Mouse (Mus musculus) bone marrow, adult 2 months (tissue): ENCODE results near the gene Elp4. TPM values are rescaled to one million over a fixed set of nuclear protein-coding genes. Genes with fewer than 3 reads are reported as not detected.

Experiments
- H3K27ac ChIP-seq: fragments of 200-500 bp; 2 replicates; pipeline ENCODE4 v1.5.1; 2012; ENCODE audit warnings: low read depth, mild to moderate bottlenecking, control low read depth, inconsistent platforms, low read length; ENCODE audit not compliant: control insufficient read depth, poor library complexity, insufficient read depth
- H3K4me1 ChIP-seq: fragments of 200-500 bp; 2 replicates; pipeline ENCODE4 v1.6.1; 2011; ENCODE audit warnings: low read length; ENCODE audit not compliant: control insufficient read depth, insufficient read depth
- H3K4me3 ChIP-seq: fragments of 200-500 bp; replicated peaks from 2 replicates; pipeline ENCODE3; 2011; ENCODE audit warnings: mild to moderate bottlenecking, low read depth, low read length, control low read depth; ENCODE audit not compliant: control insufficient read depth
- CTCF ChIP-seq: fragments of 200-500 bp; IDR thresholded peaks from 2 replicates; pipeline ENCODE4 v1.5.1; 2011; ENCODE audit warnings: low read length, control low read depth; ENCODE audit not compliant: control insufficient read depth, insufficient read depth
- POLR2A ChIP-seq: fragments of 200-500 bp; IDR thresholded peaks from 2 replicates; pipeline ENCODE4 v1.6.1; 2011; ENCODE audit warnings: low read depth, mild to moderate bottlenecking, control low read depth, low read length, borderline replicate concordance; ENCODE audit not compliant: control insufficient read depth
- WGBS: fragments of 180-500 bp; shearing (Covaris S2); methylation state at CpG from one replicate; pipeline ENCODE4 v1.1.7; 2018; 5-methylcytosine and 5-hydroxymethylcytosine counted together
- polyA plus RNA-seq: library from polyadenylated mRNA; stranded (reverse); fragments of >200 nt; gene quantifications from 2 replicates; pipeline ENCODE4 v1.2.4, GENCODE M21; 2011; ENCODE audit warnings: low replicate concordance; ENCODE audit not compliant: missing spikeins, insufficient read depth, insufficient read length

The Elp4 gene
- polyA plus RNA-seq, 1 experiment: 6.3 TPM

- Histone ChIP-seq H3K4me3 (no peak overlapping the region), H3K27ac (no peak overlapping the region), H3K4me1 (no peaks in the 10 kb centered on the region)
- 93% methylated on average over 1 of the region's 1 CpGs for WGBS
- TF ChIP-seq POLR2A (no peak), CTCF (no peak)
These were observed 123.6 kb downstream of the Elp4 start for GRCm38 (mm10) chr2:105780739-105781138.

- 87% methylated on average over 6 of the region's 6 CpGs for WGBS
- H3K4me1 ChIP-seq: no peaks in the 10 kb centered on the region
- no peak overlapping the region for H3K4me3 ChIP-seq
- no peak overlapping the region for H3K27ac ChIP-seq
- no peak for TF ChIP-seq POLR2A
- no peak for TF ChIP-seq CTCF
These were observed 125.0 kb downstream of the Elp4 start for GRCm38 (mm10) chr2:105779320-105779891.

- TF ChIP-seq POLR2A (no peak), CTCF (no peak)
- H3K27ac ChIP-seq: no peak overlapping the region
- 78% methylated on average over 3 of the region's 3 CpGs for WGBS
- H3K4me3 ChIP-seq: no peak overlapping the region
- no peaks in the 10 kb centered on the region; the same call in 1 of the 2 replicates for H3K4me1 ChIP-seq
These were observed 133.1 kb downstream of the Elp4 start for GRCm38 (mm10) chr2:105771314-105771713.

GRCm38 (mm10) chr2:105769747-105770328 lies 134.5 kb downstream of the Elp4 start:
- no peak overlapping the region for H3K4me3 ChIP-seq
- H3K27ac ChIP-seq: no peak overlapping the region
- TF ChIP-seq POLR2A (no peak), CTCF (no peak)
- no peaks in the 10 kb centered on the region; the same call in 1 of the 2 replicates for H3K4me1 ChIP-seq
- WGBS: 65% methylated on average over 4 of the region's 4 CpGs

GRCm38 (mm10) chr2:105753512-105753911 lies 150.9 kb downstream of the Elp4 start:
- TF ChIP-seq CTCF (no peak), POLR2A (no peak)
- Histone ChIP-seq H3K4me1 (no peaks in the 10 kb centered on the region), H3K27ac (no peak overlapping the region), H3K4me3 (no peak overlapping the region)
- 58% methylated on average over 1 of the region's 1 CpGs for WGBS

- WGBS: 89% methylated on average over 5 of the region's 5 CpGs
- H3K27ac ChIP-seq: no peak overlapping the region
- H3K4me3 ChIP-seq: no peak overlapping the region
These were observed 155.3 kb downstream of the Elp4 start for GRCm38 (mm10) chr2:105749111-105749510.

GRCm38 (mm10) chr2:105746896-105747295 lies 157.5 kb downstream of the Elp4 start:
- Histone ChIP-seq H3K4me1 (no peaks in the 10 kb centered on the region), H3K4me3 (no peak overlapping the region), H3K27ac (no peak overlapping the region)
- WGBS: 81% methylated on average over 7 of the region's 7 CpGs
- TF ChIP-seq CTCF: no peak
- no peak for TF ChIP-seq POLR2A

More at GRCm38 (mm10) chr2:105749111-105749510, 155.3 kb downstream of the Elp4 start:
- TF ChIP-seq CTCF (no peak), POLR2A (no peak)
- no peaks in the 10 kb centered on the region for H3K4me1 ChIP-seq

GRCm38 (mm10) chr2:105736166-105736565 lies 168.2 kb downstream of the Elp4 start:
- Histone ChIP-seq H3K4me1 (no peaks in the 10 kb centered on the region), H3K27ac (no peak overlapping the region), H3K4me3 (no peak overlapping the region)
- TF ChIP-seq CTCF (no peak), POLR2A (no peak)
